Mouse (Mus musculus): ENCODE results near the gene Gimap7.

The Gimap7 gene

GRCm38 (mm10) chr6:48689320-48689719 lies 29.1 kb upstream of the Gimap7 start:
- no peak for ATAC-seq (ENCODE audit: insufficient number of reproducible peaks, low FRiP score, low TSS enrichment)

GRCm38 (mm10) chr6:48692962-48693361 lies 25.5 kb upstream of the Gimap7 start:
- no peak for ATAC-seq (ENCODE audit: insufficient number of reproducible peaks, low FRiP score, low TSS enrichment)

- ATAC-seq (ENCODE audit: insufficient number of reproducible peaks, low FRiP score, low TSS enrichment) = no peak
Measured at GRCm38 (mm10) chr6:48696830-48697554, 21.4 kb upstream of the Gimap7 start.

GRCm38 (mm10) chr6:48697555-48697930 lies 20.9 kb upstream of the Gimap7 start:
- ATAC-seq (ENCODE audit: insufficient number of reproducible peaks, low FRiP score, low TSS enrichment) = no peak

GRCm38 (mm10) chr6:48698066-48698856 lies 20.2 kb upstream of the Gimap7 start:
- no peak for ATAC-seq (ENCODE audit: insufficient number of reproducible peaks, low FRiP score, low TSS enrichment)

GRCm38 (mm10) chr6:48698888-48699287 lies 19.5 kb upstream of the Gimap7 start:
- ATAC-seq (ENCODE audit: insufficient number of reproducible peaks, low FRiP score, low TSS enrichment) = no peak

GRCm38 (mm10) chr6:48700251-48701075 lies 18.0 kb upstream of the Gimap7 start:
- no peak for ATAC-seq (ENCODE audit: insufficient number of reproducible peaks, low FRiP score, low TSS enrichment)

GRCm38 (mm10) chr6:48702146-48702545 lies 16.3 kb upstream of the Gimap7 start:
- no peak for ATAC-seq (ENCODE audit: insufficient number of reproducible peaks, low FRiP score, low TSS enrichment)

- ATAC-seq (ENCODE audit: insufficient number of reproducible peaks, low FRiP score, low TSS enrichment) = no peak
Measured at GRCm38 (mm10) chr6:48702601-48703000, 15.8 kb upstream of the Gimap7 start.

- no peak for ATAC-seq (ENCODE audit: insufficient number of reproducible peaks, low FRiP score, low TSS enrichment)
Measured at GRCm38 (mm10) chr6:48704146-48704545, 14.3 kb upstream of the Gimap7 start.

- ATAC-seq (ENCODE audit: insufficient number of reproducible peaks, low FRiP score, low TSS enrichment) = no peak
Measured at GRCm38 (mm10) chr6:48706130-48706529, 12.3 kb upstream of the Gimap7 start.

- no peak for ATAC-seq (ENCODE audit: insufficient number of reproducible peaks, low FRiP score, low TSS enrichment)
Measured at GRCm38 (mm10) chr6:48720326-48720725, 1.9 kb downstream of the Gimap7 start.

GRCm38 (mm10) chr6:48723468-48723867 lies 5.0 kb downstream of the Gimap7 start:
- ATAC-seq (ENCODE audit: insufficient number of reproducible peaks, low FRiP score, low TSS enrichment) = no peak

GRCm38 (mm10) chr6:48725476-48725875 lies 7.1 kb downstream of the Gimap7 start:
- ATAC-seq (ENCODE audit: insufficient number of reproducible peaks, low FRiP score, low TSS enrichment) = no peak

GRCm38 (mm10) chr6:48727761-48728160 lies 9.3 kb downstream of the Gimap7 start:
- no peak for ATAC-seq (ENCODE audit: insufficient number of reproducible peaks, low FRiP score, low TSS enrichment)

- no peak for ATAC-seq (ENCODE audit: insufficient number of reproducible peaks, low FRiP score, low TSS enrichment)
Measured at GRCm38 (mm10) chr6:48732864-48733304, 14.5 kb downstream of the Gimap7 start.

- ATAC-seq (ENCODE audit: insufficient number of reproducible peaks, low FRiP score, low TSS enrichment) = no peak
Measured at GRCm38 (mm10) chr6:48733660-48734059, 15.2 kb downstream of the Gimap7 start.

GRCm38 (mm10) chr6:48737053-48737452 lies 18.6 kb downstream of the Gimap7 start:
- no peak for ATAC-seq (ENCODE audit: insufficient number of reproducible peaks, low FRiP score, low TSS enrichment)

GRCm38 (mm10) chr6:48737688-48738087 lies 19.3 kb downstream of the Gimap7 start:
- ATAC-seq (ENCODE audit: insufficient number of reproducible peaks, low FRiP score, low TSS enrichment) = no peak

- ATAC-seq (ENCODE audit: insufficient number of reproducible peaks, low FRiP score, low TSS enrichment) = no peak
Measured at GRCm38 (mm10) chr6:48738961-48739779, 20.7 kb downstream of the Gimap7 start, which contains the start of gene Gimap1. Gene Gimap1 (plus strand): TSS chr6:48739054.
